Mouse (Mus musculus) heart, adult 2 months (tissue): Measurements from ENCODE around the gene Srrm4. TPM values are rescaled to one million over a fixed set of nuclear protein-coding genes. Genes with fewer than 3 reads are reported as not detected.

Experiments used
- DNase-seq, 2 experiments: peaks; one replicate each; pipeline ENCODE4 v3.0.0; 2021
- H3K27ac ChIP-seq: fragments of 200-600 bp; 2 replicates; pipeline ENCODE4 v1.8.1; 2022
- H3K27me3 ChIP-seq: fragments of 200-500 bp; 2 replicates; pipeline ENCODE4 v1.6.1; 2012; ENCODE audit warnings: mild to moderate bottlenecking, low read length, inconsistent platforms, mixed read lengths; ENCODE audit not compliant: control insufficient read depth, insufficient read depth
- H3K36me3 ChIP-seq: fragments of 200-500 bp; 2 replicates; pipeline ENCODE4 v1.6.1; 2012; ENCODE audit warnings: low read length, inconsistent platforms; ENCODE audit not compliant: control insufficient read depth, insufficient read depth
- H3K4me1 ChIP-seq: fragments of 200-500 bp; 2 replicates; pipeline ENCODE4 v1.6.1; 2011; ENCODE audit warnings: low read length; ENCODE audit not compliant: control insufficient read depth, insufficient read depth
- H3K4me3 ChIP-seq: fragments of 200-600 bp; 2 replicates; pipeline ENCODE4 v1.8.1; 2022
- H3K79me2 ChIP-seq: fragments of 200-500 bp; replicated peaks from 2 replicates; pipeline ENCODE4 v1.6.1; 2012; ENCODE audit warnings: mild to moderate bottlenecking, inconsistent platforms, low read length, moderate library complexity, mixed read lengths; ENCODE audit not compliant: control insufficient read depth, insufficient read depth
- H3K9ac ChIP-seq: fragments of 200-500 bp; 2 replicates; pipeline ENCODE4 v1.6.1; 2012; ENCODE audit warnings: low read depth, mild to moderate bottlenecking, control low read depth, inconsistent platforms, low read length, mixed read lengths
- CTCF ChIP-seq: fragments of 200-600 bp; IDR thresholded peaks from 2 replicates; pipeline ENCODE4 v1.8.1; 2022; ENCODE audit warnings: antibody characterized with exemption, mild to moderate bottlenecking, moderate library complexity
- EP300 ChIP-seq: fragments of 200-500 bp; IDR thresholded peaks from 2 replicates; pipeline ENCODE4 v1.6.1; 2011; ENCODE audit warnings: low read depth, low read length, control low read depth; ENCODE audit not compliant: insufficient read depth
- POLR2A ChIP-seq: fragments of 200-500 bp; IDR thresholded peaks from 2 replicates; pipeline ENCODE4 v1.6.1; 2011; ENCODE audit warnings: mild to moderate bottlenecking, low read depth, low read length, control low read depth; ENCODE audit not compliant: insufficient read depth
- WGBS: fragments of 180-500 bp; shearing (Covaris S2); methylation state at CpG from one replicate; pipeline ENCODE4 v1.1.7; 2018; 5-methylcytosine and 5-hydroxymethylcytosine counted together
- intact Hi-C: fragments of 180-260 bp; cut with DNase I; formaldehyde crosslinking; loops from one replicate; pipeline ENCODE4 v1.15.1; 2025
- polyA plus RNA-seq: library from polyadenylated mRNA; depleted of rRNA; stranded (reverse); fragments of >200 nt; gene quantifications from 2 replicates; pipeline ENCODE4 v1.2.3, GENCODE M21; 2012
- total RNA-seq, 2 experiments: library from RNA; stranded (reverse); gene quantifications; 2 replicates each; pipeline ENCODE4 v1.2.3; 2021

Srrm4 gene
- total and polyA plus RNA-seq, 3 experiments = 7.7 to 12.2 (median 9.3) TPM

DNA sequence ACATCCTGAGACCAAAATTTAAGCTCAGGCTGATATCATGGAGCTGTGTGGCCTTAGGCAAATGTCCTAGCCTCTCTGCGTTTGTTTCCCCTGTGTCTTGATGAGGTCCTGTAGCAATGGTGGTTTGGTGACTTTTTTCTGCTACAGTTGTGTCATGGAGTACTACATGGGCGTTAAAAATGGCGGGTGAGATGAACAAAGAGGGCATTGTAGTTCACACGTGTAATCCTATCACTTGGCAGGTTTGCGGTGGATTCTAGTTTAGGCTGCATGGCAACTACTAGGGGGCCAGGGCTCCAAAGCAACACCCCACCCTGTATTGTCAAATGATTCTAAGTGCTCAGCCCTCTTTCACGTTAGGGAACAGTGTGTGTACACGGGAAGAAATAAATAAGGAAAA is 21.1 kb downstream of the Srrm4 start:
- WGBS = 69% methylated on average over 7 of the region's 7 CpGs
- intact Hi-C loops = no loop called here
- Histone ChIP-seq H3K9ac (no peak overlapping the region), H3K79me2 (no peaks in the 10 kb centered on the region), H3K4me1 (no peaks in the 10 kb centered on the region), H3K27ac (no peak overlapping the region), H3K36me3 (no peaks in the 10 kb centered on the region), H3K4me3 (no peak overlapping the region), H3K27me3 (peaks cover 3% of the 10 kb centered on the region; the same call in 1 of the 2 replicates)
- no peak for DNase-seq
- no peak for TF ChIP-seq POLR2A
- TF ChIP-seq CTCF = no peak
- no peak for TF ChIP-seq EP300

GRCm38 (mm10) chr5:116569629-116570028 is 22.0 kb downstream of the Srrm4 start:
- DNase-seq = no peak
- Histone ChIP-seq H3K4me1 (no peaks in the 10 kb centered on the region), H3K36me3 (no peaks in the 10 kb centered on the region), H3K79me2 (no peaks in the 10 kb centered on the region), H3K4me3 (no peak overlapping the region), H3K9ac (no peak overlapping the region), H3K27ac (no peak overlapping the region), H3K27me3 (peaks cover 3% of the 10 kb centered on the region; the same call in 1 of the 2 replicates)
- intact Hi-C loops = no loop called here
- WGBS = 7% methylated on average over 8 of the region's 9 CpGs
- no peak for TF ChIP-seq POLR2A

DNA sequence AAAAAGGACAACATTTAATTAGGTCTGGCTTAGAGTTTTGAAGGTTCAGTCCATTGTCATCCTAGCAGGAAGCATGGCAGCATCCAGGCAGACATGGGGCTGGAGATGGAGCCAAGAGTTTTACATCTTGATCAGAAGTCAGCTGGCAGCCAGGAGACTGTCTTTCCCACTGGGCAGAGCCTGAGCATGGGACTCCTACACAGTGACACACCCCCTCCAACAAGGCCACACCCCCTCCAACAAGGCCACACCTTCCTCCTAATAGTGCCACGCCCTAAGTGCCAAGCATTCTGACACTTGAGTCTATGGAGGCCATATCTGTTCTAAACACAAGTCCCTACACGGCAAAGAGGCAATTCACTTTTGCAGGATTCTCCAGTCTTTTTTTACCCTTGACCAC is 23.6 kb downstream of the Srrm4 start:
- no peak overlapping the region for H3K27ac ChIP-seq
- H3K4me1 ChIP-seq = no peaks in the 10 kb centered on the region
- DNase-seq = no peak
- H3K4me3 ChIP-seq = no peak overlapping the region
- no peaks in the 10 kb centered on the region for H3K36me3 ChIP-seq
- no peak overlapping the region for H3K9ac ChIP-seq
- no peaks in the 10 kb centered on the region for H3K79me2 ChIP-seq
- peaks cover 3% of the 10 kb centered on the region; the same call in 1 of the 2 replicates for H3K27me3 ChIP-seq
- 77% methylated on average over 2 of the region's 2 CpGs for WGBS
- TF ChIP-seq POLR2A = no peak
- no peak for TF ChIP-seq EP300
- TF ChIP-seq CTCF = no peak
- intact Hi-C loops = no loop called here

GRCm38 (mm10) chr5:116567298-116567697 is 24.3 kb downstream of the Srrm4 start:
- Histone ChIP-seq H3K27me3 (peaks cover 3% of the 10 kb centered on the region; the same call in 1 of the 2 replicates), H3K4me1 (no peaks in the 10 kb centered on the region), H3K4me3 (no peak overlapping the region), H3K79me2 (no peaks in the 10 kb centered on the region), H3K9ac (no peak overlapping the region), H3K27ac (no peak overlapping the region), H3K36me3 (no peaks in the 10 kb centered on the region)
- no peak for TF ChIP-seq POLR2A
- no peak for TF ChIP-seq EP300
- TF ChIP-seq CTCF = no peak
- WGBS = 88% methylated on average over 8 of the region's 8 CpGs
- DNase-seq = no peak
- intact Hi-C loops = no loop called here

GRCm38 (mm10) chr5:116566385-116567045 is 25.1 kb downstream of the Srrm4 start:
- H3K4me3 ChIP-seq = no peak overlapping the region
- H3K36me3 ChIP-seq = no peaks in the 10 kb centered on the region
- intact Hi-C loops = no loop called here
- no peaks in the 10 kb centered on the region for H3K79me2 ChIP-seq
- no peaks in the 10 kb centered on the region for H3K4me1 ChIP-seq
- no peak overlapping the region for H3K27ac ChIP-seq
- H3K27me3 ChIP-seq = peaks cover 3% of the 10 kb centered on the region; the same call in 1 of the 2 replicates
- TF ChIP-seq EP300 = no peak
- no peak for TF ChIP-seq CTCF
- TF ChIP-seq POLR2A = no peak
- DNase-seq = no peak
- no peak overlapping the region for H3K9ac ChIP-seq
- 60% methylated on average over 14 of the region's 14 CpGs for WGBS

DNA sequence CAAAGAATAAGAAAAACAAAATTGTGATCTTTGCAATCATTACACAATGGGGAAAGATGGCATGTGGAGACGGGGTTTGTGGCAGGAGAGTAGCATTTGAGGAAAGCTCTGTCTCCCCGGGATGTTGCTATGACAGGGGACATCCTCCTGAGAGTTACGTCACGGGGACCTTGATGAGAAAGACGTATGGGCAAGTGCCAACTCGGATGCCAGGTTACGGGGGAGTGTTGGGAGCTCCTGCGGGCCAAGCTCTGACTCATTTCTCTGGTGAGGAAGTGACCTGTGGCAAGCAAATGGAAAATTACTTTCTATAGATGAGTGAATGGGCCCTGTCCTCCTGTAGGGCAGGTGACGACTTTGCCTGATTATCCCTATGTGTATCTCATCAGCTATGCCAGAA is 26.0 kb downstream of the Srrm4 start:
- H3K9ac ChIP-seq = no peak overlapping the region
- no peak overlapping the region for H3K27ac ChIP-seq
- H3K79me2 ChIP-seq = no peaks in the 10 kb centered on the region
- H3K4me3 ChIP-seq = no peak overlapping the region
- no peaks in the 10 kb centered on the region for H3K36me3 ChIP-seq
- DNase-seq = no peak
- no peaks in the 10 kb centered on the region for H3K4me1 ChIP-seq
- intact Hi-C loops = no loop called here
- 50% methylated on average over 9 of the region's 9 CpGs for WGBS
- no peak for TF ChIP-seq EP300
- no peak for TF ChIP-seq POLR2A
- TF ChIP-seq CTCF = no peak
- no peaks in the 10 kb centered on the region for H3K27me3 ChIP-seq
